Comparison of ENCODE assay signal across 25 mouse cellular contexts in the genomic region with DNA sequence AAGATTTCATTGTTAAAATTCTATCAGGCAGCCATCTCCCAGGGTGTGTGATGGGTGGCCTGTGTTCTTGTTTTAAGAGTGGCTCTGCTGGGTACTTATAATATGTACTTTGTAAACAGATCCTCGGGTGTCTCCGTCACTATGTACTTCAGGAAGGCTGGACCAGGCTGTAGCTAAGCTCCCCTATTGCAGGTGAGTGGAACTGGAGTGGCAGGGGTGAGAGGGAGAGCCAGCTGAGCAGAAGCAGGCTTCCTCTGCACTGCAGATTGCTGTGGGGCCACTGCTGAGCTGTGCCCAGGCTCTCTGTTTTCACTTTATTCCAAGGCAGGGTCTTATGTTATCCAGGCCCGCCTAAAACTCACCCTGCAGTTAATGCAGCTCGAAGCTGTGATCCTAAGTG.
"Had no signal": no experiment of that assay in that cellular context is flagged by ENCODE, and none has a peak within 500 bp of the region (broad histone marks: within the 10 kb centered on the region; RNA-seq: fewer than 3 reads in every experiment).

No protein-coding gene starts in this region.

- H3K27ac ChIP-seq: heart, embryonic 13.5 days; heart, embryonic 15.5 days; hindbrain, embryonic 13.5 days; hindbrain, embryonic 15.5 days; hindbrain, postnatal 0 days; kidney, embryonic 15.5 days; kidney, postnatal 0 days; limb, embryonic 13.5 days; limb, embryonic 15.5 days had no signal

- H3K4me1 ChIP-seq: heart, embryonic 13.5 days; heart, embryonic 15.5 days; hindbrain, embryonic 13.5 days; hindbrain, embryonic 15.5 days; kidney, embryonic 15.5 days; limb, embryonic 13.5 days; limb, embryonic 15.5 days had no signal

- H3K9me3 ChIP-seq: heart, embryonic 13.5 days; heart, embryonic 15.5 days; hindbrain, embryonic 13.5 days; hindbrain, embryonic 15.5 days; kidney, embryonic 15.5 days; limb, embryonic 13.5 days; limb, embryonic 15.5 days had no signal

- H3K4me2 ChIP-seq: heart, embryonic 11.5 days; heart, embryonic 13.5 days; heart, embryonic 15.5 days; hindbrain, embryonic 13.5 days; hindbrain, embryonic 15.5 days; kidney, embryonic 15.5 days; limb, embryonic 13.5 days; limb, embryonic 15.5 days had no signal

- H3K9ac ChIP-seq: forebrain, postnatal 0 days; heart, embryonic 13.5 days; heart, embryonic 15.5 days; hindbrain, embryonic 13.5 days; hindbrain, embryonic 15.5 days; kidney, embryonic 15.5 days; limb, embryonic 13.5 days; limb, embryonic 15.5 days had no signal

- H3K27me3 ChIP-seq: heart, embryonic 13.5 days; heart, embryonic 15.5 days; hindbrain, embryonic 13.5 days; hindbrain, embryonic 15.5 days; kidney, embryonic 15.5 days; limb, embryonic 13.5 days; limb, embryonic 15.5 days had no signal

- DNase-seq: forebrain, postnatal 0 days; gastrocnemius, postnatal 14 days; gastrocnemius, postnatal 36 days; heart, adult 18-20 months; heart, postnatal 14 days; heart, postnatal 36 days; kidney, adult 11 months; kidney, adult 2 months; kidney, adult 9 months; kidney, postnatal 14 days; kidney, postnatal 36 days; layer of hippocampus, adult 9-11 months; layer of hippocampus, postnatal 36 days; left cerebral cortex, postnatal 4 days had no signal

- H3K4me3 ChIP-seq: heart, embryonic 13.5 days; heart, embryonic 15.5 days; hindbrain, embryonic 13.5 days; hindbrain, embryonic 15.5 days; kidney, embryonic 15.5 days; limb, embryonic 13.5 days; limb, embryonic 15.5 days had no signal

- ATAC-seq: forebrain, postnatal 0 days; hindbrain, postnatal 0 days; intestine, embryonic 16.5 days had no signal

- H3K36me3 ChIP-seq: heart, embryonic 13.5 days; heart, embryonic 15.5 days; hindbrain, embryonic 13.5 days; hindbrain, embryonic 15.5 days; kidney, embryonic 15.5 days; limb, embryonic 13.5 days; limb, embryonic 15.5 days had no signal
